17 mouse cellular contexts compared by ENCODE assay signal in the genomic region with DNA sequence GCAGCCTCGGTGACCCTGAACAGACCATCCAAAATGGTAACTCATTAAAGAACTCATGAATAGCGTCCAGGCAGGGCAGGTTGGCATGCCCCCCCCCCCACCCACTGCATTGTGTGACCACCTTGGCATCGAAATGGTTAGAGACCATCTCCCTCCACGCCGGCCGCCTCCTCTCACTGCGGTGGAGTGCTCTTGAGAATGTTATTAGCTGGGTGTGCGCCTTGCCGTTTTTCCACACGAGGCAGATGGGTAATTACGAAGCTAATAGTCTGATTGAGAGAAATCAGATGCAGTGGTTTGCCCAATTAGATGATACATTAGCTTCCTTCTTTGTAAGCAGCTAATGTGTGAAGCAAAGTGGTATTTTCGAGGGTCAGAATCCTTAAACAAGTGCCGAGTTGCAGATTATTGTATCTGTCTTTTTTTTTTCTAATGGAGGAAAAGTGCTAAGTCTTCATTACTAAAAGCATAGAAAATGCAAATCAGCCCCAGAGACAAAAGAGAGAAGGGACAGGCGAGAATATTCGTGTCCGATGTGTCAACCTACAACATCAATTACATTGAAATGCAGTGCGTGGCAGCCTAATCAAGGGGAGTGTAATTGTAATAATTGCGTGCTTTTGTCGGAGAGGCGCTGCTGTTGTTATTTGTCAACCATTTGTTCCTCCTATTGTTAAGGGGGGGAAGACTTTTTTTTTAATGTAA.
DNase-seq lines count a peak whose midpoint lies in the region; ATAC-seq lines count a peak whose summit lies in the region.
"Had no signal": no experiment of that assay in that cellular context is flagged by ENCODE, and none has a peak within 500 bp of the region (broad histone marks: within the 10 kb centered on the region; RNA-seq: fewer than 3 reads in every experiment).

No protein-coding gene starts in this region.

- H3K36me3 ChIP-seq in hindbrain, embryonic 16.5 days (ENCODE audit: control insufficient read depth, insufficient read depth, low read length) = no peaks in the 10 kb centered on the region
- H3K36me3 ChIP-seq: embryonic facial prominence, embryonic 15.5 days; heart, embryonic 15.5 days had no signal

- no peaks in the 10 kb centered on the region for H3K27me3 ChIP-seq in hindbrain, embryonic 16.5 days (replicated peaks; ENCODE audit: control insufficient read depth, insufficient read depth, low read length)
- H3K27me3 ChIP-seq: embryonic facial prominence, embryonic 15.5 days; heart, embryonic 15.5 days had no signal

- H3K9me3 ChIP-seq in hindbrain, embryonic 16.5 days (ENCODE audit: control insufficient read depth, low read length) = no peaks in the 10 kb centered on the region
- H3K9me3 ChIP-seq: embryonic facial prominence, embryonic 15.5 days; heart, embryonic 15.5 days had no signal

- H3K4me1 ChIP-seq in hindbrain, embryonic 16.5 days (ENCODE audit: control insufficient read depth, insufficient read depth, low read depth, low read length) = peaks cover 8% of the 10 kb centered on the region; the same call in 1 of the 2 replicates
- H3K4me1 ChIP-seq: heart, embryonic 15.5 days had no signal

- DNase-seq in heart, adult 11 months = peak; percentile 73
- DNase-seq in heart, postnatal 4 days = no peak
- peak; percentile 23 for DNase-seq in right cerebral cortex, postnatal 10 days (ENCODE audit: low spot score in 2 of 2)
- no peak for DNase-seq in right cerebral cortex, postnatal 14 days
- peak; percentile 72 for DNase-seq in retina, embryonic 14.5 days (ENCODE audit: low spot score)
- no peak for DNase-seq in T-cell, adult 2 months (ENCODE audit: low spot score)
- DNase-seq: adrenal gland, adult 8-10 months; cerebellum, adult 9-11 months; gastrocnemius, postnatal 10 days; heart, adult 2 months; kidney, adult 2 months; kidney, postnatal 36 days; lung, adult 18-20 months had no signal

- WGBS in hindbrain, embryonic 16.5 days = 54% methylated on average over 20 of the region's 20 CpGs

- no peak overlapping the region for H3K9ac ChIP-seq in hindbrain, embryonic 16.5 days (ENCODE audit: low read depth, low read length)
- H3K9ac ChIP-seq: embryonic facial prominence, embryonic 15.5 days; heart, embryonic 15.5 days had no signal

- no peak for ATAC-seq in hindbrain, embryonic 16.5 days
- ATAC-seq in inflammation-experienced regulatory T-cells, adult 6 months = no peak

- no peak overlapping the region for H3K27ac ChIP-seq in hindbrain, embryonic 16.5 days (ENCODE audit: low read depth, low read length)
- H3K27ac ChIP-seq: embryonic facial prominence, embryonic 15.5 days; heart, adult 2 months; heart, embryonic 15.5 days had no signal

- H3K4me2 ChIP-seq in hindbrain, embryonic 16.5 days (ENCODE audit: low read length) = peak overlapping the region; percentile 16; the same call in 1 of the 2 replicates
- H3K4me2 ChIP-seq: embryonic facial prominence, embryonic 15.5 days; heart, embryonic 15.5 days had no signal

- H3K4me3 ChIP-seq in hindbrain, embryonic 16.5 days (ENCODE audit: low read length) = no peak overlapping the region
- H3K4me3 ChIP-seq: embryonic facial prominence, embryonic 15.5 days; heart, adult 2 months; heart, embryonic 15.5 days had no signal

Comparison
In these comparisons a context has a peak if more than half of its experiments do, and no peak if none do; other contexts are left out.
1. DNase-seq: peak in heart, adult 11 months (single experiment), right cerebral cortex, postnatal 10 days (2 of 2) and retina, embryonic 14.5 days (single experiment); none in heart, postnatal 4 days (single experiment), right cerebral cortex, postnatal 14 days (single experiment) and T-cell, adult 2 months (single experiment).